Mouse (Mus musculus) embryonic fibroblast, embryonic 13.5 days (primary cell): ENCODE results near the gene Khk.

Experiments
- CTCF ChIP-seq: IDR thresholded peaks from 2 replicates; pipeline ENCODE4 v1.5.1; 2011; ENCODE audit warnings: mild to moderate bottlenecking, control low read depth, low read length, moderate library complexity, borderline replicate concordance; ENCODE audit not compliant: insufficient read depth
- POLR2A ChIP-seq: IDR thresholded peaks from 2 replicates; pipeline ENCODE4 v1.6.1; 2011; ENCODE audit warnings: low read depth, mild to moderate bottlenecking, control low read depth, low read length, moderate library complexity

GRCm38 (mm10) chr5:30955751-30956150 lies 34.5 kb downstream of the Khk start:
- no peak for TF ChIP-seq POLR2A
- no peak for TF ChIP-seq CTCF
